Mouse (Mus musculus): Measurements from ENCODE around the gene Cpne8.
"Not testable (repeated sequence)": the region's sequence is repeated elsewhere in the genome, so short reads cannot be mapped to it uniquely, and the experiment has no call there.

Cpne8 gene

GRCm38 (mm10) chr15:90610767-90611166 is 68.5 kb downstream of the Cpne8 start:
- DNase-seq, result peak; percentile 25

GRCm38 (mm10) chr15:90609836-90610415 is 69.3 kb downstream of the Cpne8 start:
- no peak for DNase-seq

GRCm38 (mm10) chr15:90608368-90608767 is 70.9 kb downstream of the Cpne8 start:
- DNase-seq, result no peak

- no peak for DNase-seq
Observed at GRCm38 (mm10) chr15:90607181-90607580, 72.1 kb downstream of the Cpne8 start.

- DNase-seq, result no peak
Observed at GRCm38 (mm10) chr15:90603676-90604075, 75.6 kb downstream of the Cpne8 start.

- DNase-seq, result no peak
Observed at GRCm38 (mm10) chr15:90597715-90598497, 81.3 kb downstream of the Cpne8 start.

GRCm38 (mm10) chr15:90595592-90595991 is 83.6 kb downstream of the Cpne8 start:
- no peak for DNase-seq

GRCm38 (mm10) chr15:90589587-90589986 is 89.6 kb downstream of the Cpne8 start:
- no peak for DNase-seq

GRCm38 (mm10) chr15:90577402-90577801 is 101.8 kb downstream of the Cpne8 start:
- DNase-seq, result no peak

- no peak for DNase-seq
Observed at GRCm38 (mm10) chr15:90569246-90569645, 110.0 kb downstream of the Cpne8 start.

GRCm38 (mm10) chr15:90568050-90568449 is 111.2 kb downstream of the Cpne8 start:
- no peak for DNase-seq

GRCm38 (mm10) chr15:90563996-90564395 is 115.2 kb downstream of the Cpne8 start:
- DNase-seq, result no peak

GRCm38 (mm10) chr15:90561613-90562012 is 117.6 kb downstream of the Cpne8 start:
- peak; percentile 69 for DNase-seq

GRCm38 (mm10) chr15:90548589-90548988 is 130.6 kb downstream of the Cpne8 start:
- DNase-seq, result no peak

- no peak for DNase-seq
Observed at GRCm38 (mm10) chr15:90543447-90543846, 135.8 kb downstream of the Cpne8 start.

- no peak for DNase-seq
Observed at GRCm38 (mm10) chr15:90542126-90542525, 137.1 kb downstream of the Cpne8 start.

GRCm38 (mm10) chr15:90536311-90537202 is 142.7 kb downstream of the Cpne8 start:
- no peak for DNase-seq

- peak; percentile 59 for DNase-seq
Observed at GRCm38 (mm10) chr15:90535730-90536129, 143.5 kb downstream of the Cpne8 start.

GRCm38 (mm10) chr15:90512769-90513168 is 166.5 kb downstream of the Cpne8 start:
- DNase-seq, result no peak

- no peak for DNase-seq
Observed at GRCm38 (mm10) chr15:90497080-90497479, 182.2 kb downstream of the Cpne8 start.

GRCm38 (mm10) chr15:90491558-90491957 is 187.7 kb downstream of the Cpne8 start:
- peak; percentile 13 for DNase-seq

GRCm38 (mm10) chr15:90490186-90490585 is 189.0 kb downstream of the Cpne8 start:
- no peak for DNase-seq

GRCm38 (mm10) chr15:90470561-90470960 is 208.7 kb downstream of the Cpne8 start:
- not testable (repeated sequence) for DNase-seq
